Mouse (Mus musculus) urinary bladder, postnatal 4 days (tissue): ENCODE measurements around the gene Gm28510.
"Not testable (repeated sequence)": the region's sequence is repeated elsewhere in the genome, so short reads cannot be mapped to it uniquely, and the experiment has no call there.

Source experiments
- DNase-seq, 2 experiments: peaks; one replicate each; pipeline ENCODE4 v3.0.0; 2021 to 2022; ENCODE audit warnings: low spot score in 2 of 2

The Gm28510 gene

GRCm38 (mm10) chrY:10412437-10412836, at the start of gene Gm28510:
Gene Gm28510 (plus strand): TSS chrY:10412737.
- DNase-seq = not testable (repeated sequence)
